Mouse (Mus musculus): ENCODE data around the gene Anp32e. TPM values are rescaled to one million over a fixed set of nuclear protein-coding genes. Genes with fewer than 3 reads are reported as not detected.

Gene Anp32e
- polyA plus RNA-seq, 1 experiment from 2014 or later, result 167 TPM

DNA sequence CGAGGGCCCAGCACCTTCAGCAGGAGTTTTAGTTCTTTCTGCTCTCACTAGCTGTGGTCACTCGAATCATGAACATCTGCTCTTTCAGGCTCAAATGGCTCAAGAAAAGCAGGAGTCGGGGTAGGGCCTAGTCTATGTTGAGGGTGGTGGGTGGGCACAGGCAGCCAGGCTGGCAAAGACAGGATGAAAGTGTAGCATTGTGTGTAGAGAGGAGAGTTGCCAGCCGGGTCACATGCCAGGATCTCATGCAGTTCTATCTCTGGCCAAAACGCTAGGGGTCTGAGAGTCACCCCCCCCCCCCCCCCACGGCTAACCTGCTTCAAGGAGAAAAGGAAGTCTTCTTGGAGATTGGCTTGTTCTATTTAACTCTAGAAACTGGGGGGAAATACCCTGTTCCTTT is 26.4 kb upstream of the Anp32e start:
- Histone ChIP-seq H3K9me3 (replicated peaks; ENCODE audit: control insufficient read depth, low read length) (no peaks in the 10 kb centered on the region), H3K36me3 (ENCODE audit: control insufficient read depth, insufficient read depth, low read length) (no peaks in the 10 kb centered on the region), H3K4me1 (ENCODE audit: control insufficient read depth, insufficient read depth, low read length) (peaks cover 17% of the 10 kb centered on the region), H3K4me2 (ENCODE audit: low read depth, low read length) (no peak overlapping the region), H3K9ac (ENCODE audit: low read length) (no peak overlapping the region), H3K27me3 (ENCODE audit: control insufficient read depth, insufficient read depth, low read length) (no peaks in the 10 kb centered on the region), H3K4me3 (replicated peaks; ENCODE audit: low read length) (no peak overlapping the region), H3K27ac (ENCODE audit: low read length) (no peak overlapping the region)
- WGBS, result 34% methylated on average over 6 of the region's 6 CpGs
- no peak for ATAC-seq (ENCODE audit: insufficient read depth, low FRiP score)

DNA sequence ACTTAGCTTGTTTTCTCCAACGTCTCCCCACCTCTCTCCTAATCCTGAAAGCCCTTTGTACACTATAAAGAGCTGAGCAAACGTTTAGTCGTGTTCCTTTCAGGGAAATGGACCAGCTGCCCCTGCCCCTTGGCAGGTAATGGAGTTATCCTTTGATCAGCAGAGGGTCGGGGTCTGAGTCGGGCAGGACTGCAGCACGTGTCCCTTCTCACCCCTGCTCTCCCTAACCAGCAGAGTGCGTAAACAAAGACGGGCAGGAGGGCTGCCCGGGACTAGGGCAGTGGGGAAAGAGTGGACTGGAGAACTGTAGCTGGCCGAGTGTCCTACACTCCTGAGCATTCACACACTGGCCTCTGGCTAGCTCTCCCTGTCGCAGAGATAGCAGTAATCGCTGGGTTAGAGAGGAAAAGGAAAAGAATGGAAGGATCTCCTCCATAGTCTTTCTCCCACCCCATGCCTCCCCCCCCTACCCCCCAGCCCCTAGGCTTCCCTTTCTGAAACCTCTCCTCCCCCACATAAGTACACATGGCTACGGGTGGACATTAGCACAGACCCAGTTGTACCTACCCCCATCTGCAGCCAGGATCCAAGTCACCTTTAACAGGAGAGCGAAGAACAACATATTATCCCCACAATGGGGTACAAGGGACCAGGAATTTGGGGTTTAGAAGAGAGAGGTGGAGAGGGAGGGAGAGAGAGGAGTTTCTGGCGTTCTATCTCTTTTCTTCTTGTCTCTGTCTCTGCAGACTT is 25.1 kb upstream of the Anp32e start:
- Histone ChIP-seq H3K27me3 (ENCODE audit: control insufficient read depth, insufficient read depth, low read length) (no peaks in the 10 kb centered on the region), H3K9ac (ENCODE audit: low read length) (0 out of 2 replicates have a peak overlapping the region, but pooled peaks have one; percentile 41), H3K9me3 (replicated peaks; ENCODE audit: control insufficient read depth, low read length) (no peaks in the 10 kb centered on the region), H3K27ac (ENCODE audit: low read length) (no peak overlapping the region), H3K4me3 (replicated peaks; ENCODE audit: low read length) (no peak overlapping the region; the same call in 1 of the 2 replicates), H3K4me1 (ENCODE audit: control insufficient read depth, insufficient read depth, low read length) (peaks cover 17% of the 10 kb centered on the region), H3K4me2 (ENCODE audit: low read depth, low read length) (peak overlapping the region; percentile 61), H3K36me3 (ENCODE audit: control insufficient read depth, insufficient read depth, low read length) (no peaks in the 10 kb centered on the region)
- ATAC-seq (ENCODE audit: insufficient read depth, low FRiP score), result 0 out of 2 replicates have a peak, but pooled peaks have one; percentile 23
- WGBS, result 6% methylated on average over 15 of the region's 15 CpGs

DNA sequence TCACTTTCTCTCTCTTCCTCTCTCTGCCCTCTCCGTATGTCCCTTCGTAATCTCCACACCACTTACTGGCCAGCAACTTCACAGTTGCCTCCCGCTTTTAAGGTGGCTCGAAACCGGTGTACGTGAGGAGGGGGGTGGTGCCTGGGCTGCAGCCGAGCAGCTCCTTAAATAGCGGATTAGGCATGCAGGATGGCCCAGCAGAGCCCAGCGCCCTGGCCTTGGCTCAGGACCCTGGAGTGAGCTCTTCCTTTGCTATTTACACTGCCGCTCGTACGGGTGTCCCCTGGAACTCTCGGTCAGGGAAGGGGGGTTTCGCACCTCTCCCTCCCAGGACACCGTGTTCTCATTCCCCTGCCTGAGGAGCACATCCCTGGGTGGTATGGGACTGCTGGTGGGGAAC is 24.5 kb upstream of the Anp32e start, which contains the start of gene Car14:
Car14 (minus strand) TSS at position 124 of the 400 bp plus-strand sequence.
- no peak within 1 kb of the TSS for H3K27ac ChIP-seq (ENCODE audit: low read length)
- peaks cover 17% of the 10 kb centered on the region for H3K4me1 ChIP-seq (ENCODE audit: control insufficient read depth, insufficient read depth, low read length)
- no peaks in the 10 kb centered on the region for H3K9me3 ChIP-seq (replicated peaks; ENCODE audit: control insufficient read depth, low read length)
- peak within 1 kb of the TSS; percentile 39 for H3K4me3 ChIP-seq (replicated peaks; ENCODE audit: low read length)
- H3K9ac ChIP-seq (ENCODE audit: low read length), result peak within 1 kb of the TSS; percentile 50
- WGBS, result 2% methylated on average over 15 of the region's 15 CpGs
- ATAC-seq (ENCODE audit: insufficient read depth, low FRiP score), result peak; percentile 31; the same call in 1 of the 2 replicates
- H3K36me3 ChIP-seq (ENCODE audit: control insufficient read depth, insufficient read depth, low read length), result no peaks in the 10 kb centered on the region
- peak within 1 kb of the TSS; percentile 61 for H3K4me2 ChIP-seq (ENCODE audit: low read depth, low read length)
- H3K27me3 ChIP-seq (ENCODE audit: control insufficient read depth, insufficient read depth, low read length), result no peaks in the 10 kb centered on the region

DNA sequence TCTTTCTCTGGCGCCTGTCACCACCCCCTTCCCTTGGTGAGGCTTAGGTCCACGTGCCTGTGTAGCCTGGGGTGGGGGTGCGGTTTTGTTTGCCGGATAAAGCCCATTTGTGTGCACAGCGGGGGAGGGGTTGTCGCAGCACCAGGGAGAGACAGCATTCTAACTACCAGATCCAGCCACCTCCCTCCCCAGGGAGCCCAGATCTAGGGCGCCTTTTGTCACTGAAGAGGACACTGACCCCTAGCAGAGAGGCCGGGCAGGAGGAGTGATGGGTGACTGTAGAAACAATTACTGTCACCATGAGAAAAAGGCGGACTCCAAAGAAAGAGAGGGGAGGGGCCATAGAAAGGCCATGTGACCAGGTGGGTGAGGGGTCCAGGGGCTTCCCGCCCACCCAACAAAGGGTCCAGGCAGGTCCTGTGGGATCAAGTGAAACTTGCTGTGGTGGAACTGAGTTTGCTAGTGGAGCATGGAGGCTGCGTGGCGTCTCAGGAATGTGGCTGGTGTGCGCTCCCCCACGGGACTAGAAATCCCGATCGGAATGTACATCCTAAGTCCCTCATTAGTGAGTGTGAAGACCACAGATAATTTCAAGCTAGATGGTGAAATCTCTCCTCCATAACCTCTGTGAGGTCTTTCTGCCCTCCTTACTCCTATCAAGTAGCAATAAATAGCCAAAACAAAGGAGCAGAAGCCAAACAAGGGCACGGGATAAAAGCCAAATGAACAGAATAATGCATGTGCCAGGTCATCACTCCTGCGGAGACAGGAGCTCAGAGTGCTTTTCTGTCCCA is 23.7 kb upstream of the Anp32e start:
- ATAC-seq (ENCODE audit: insufficient read depth, low FRiP score), result no peak; the same call in 1 of the 2 replicates
- Histone ChIP-seq H3K4me3 (replicated peaks; ENCODE audit: low read length) (peak overlapping the region; percentile 39), H3K4me2 (ENCODE audit: low read depth, low read length) (peak overlapping the region; percentile 61), H3K4me1 (ENCODE audit: control insufficient read depth, insufficient read depth, low read length) (peaks cover 17% of the 10 kb centered on the region), H3K27me3 (ENCODE audit: control insufficient read depth, insufficient read depth, low read length) (no peaks in the 10 kb centered on the region), H3K27ac (ENCODE audit: low read length) (no peak overlapping the region), H3K9me3 (replicated peaks; ENCODE audit: control insufficient read depth, low read length) (no peaks in the 10 kb centered on the region), H3K36me3 (ENCODE audit: control insufficient read depth, insufficient read depth, low read length) (no peaks in the 10 kb centered on the region), H3K9ac (ENCODE audit: low read length) (peak overlapping the region; percentile 50)
- 1% methylated on average over 18 of the region's 18 CpGs for WGBS

DNA sequence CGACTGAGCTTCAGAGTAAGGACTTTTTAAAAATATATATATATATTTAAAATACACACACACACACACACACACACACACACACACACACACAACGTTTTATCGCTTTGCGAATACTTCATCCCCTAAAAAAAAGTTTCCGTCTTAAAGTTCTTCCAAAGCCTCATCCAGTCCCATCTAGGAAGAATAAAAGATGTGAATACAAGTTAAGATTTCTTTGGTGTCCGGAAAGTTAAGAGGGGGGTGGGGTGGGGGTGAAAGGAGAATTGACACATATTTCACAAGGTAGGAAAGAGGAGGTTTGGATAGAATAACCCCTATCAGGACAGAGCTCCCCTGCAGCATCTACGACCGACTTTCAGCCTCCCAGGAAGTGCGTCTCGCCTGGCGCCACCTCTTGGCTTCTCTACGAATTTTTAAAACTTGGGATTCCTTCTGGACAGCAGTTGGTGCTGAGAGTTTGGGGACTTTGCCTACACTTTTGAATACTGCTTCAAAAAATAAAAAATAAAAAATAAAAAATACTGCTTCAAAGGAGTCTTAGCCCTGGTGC is 23.0 kb upstream of the Anp32e start:
- Histone ChIP-seq H3K9me3 (replicated peaks; ENCODE audit: control insufficient read depth, low read length) (no peaks in the 10 kb centered on the region), H3K4me3 (replicated peaks; ENCODE audit: low read length) (peak overlapping the region; percentile 39), H3K4me2 (ENCODE audit: low read depth, low read length) (peak overlapping the region; percentile 61), H3K27ac (ENCODE audit: low read length) (no peak overlapping the region), H3K36me3 (ENCODE audit: control insufficient read depth, insufficient read depth, low read length) (no peaks in the 10 kb centered on the region), H3K4me1 (ENCODE audit: control insufficient read depth, insufficient read depth, low read length) (peaks cover 17% of the 10 kb centered on the region), H3K27me3 (ENCODE audit: control insufficient read depth, insufficient read depth, low read length) (no peaks in the 10 kb centered on the region), H3K9ac (ENCODE audit: low read length) (no peak overlapping the region)
- 1% methylated on average over 12 of the region's 12 CpGs for WGBS
- 0 out of 2 replicates have a peak, but pooled peaks have one; percentile 35 for ATAC-seq (ENCODE audit: insufficient read depth, low FRiP score)

DNA sequence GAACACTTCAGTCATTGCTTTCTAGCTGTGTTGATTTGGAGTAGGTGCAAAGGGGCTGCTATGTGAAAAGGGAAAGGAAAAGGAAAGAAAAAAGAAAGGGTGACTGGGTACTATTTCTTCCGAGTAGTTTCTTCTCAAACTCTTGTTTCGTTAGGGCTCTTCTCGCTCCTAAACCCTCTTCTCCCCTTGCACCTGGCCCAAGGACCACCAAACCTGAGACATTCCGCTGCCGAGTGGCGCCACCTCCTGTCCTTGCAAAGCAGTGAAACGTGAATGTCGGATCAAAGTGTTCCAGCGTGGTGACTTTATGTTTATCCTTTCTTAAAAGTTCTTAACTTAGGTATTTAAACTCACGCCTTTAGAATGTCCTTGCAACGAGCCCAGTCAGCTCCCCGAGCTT is 22.2 kb upstream of the Anp32e start:
- H3K4me1 ChIP-seq (ENCODE audit: control insufficient read depth, insufficient read depth, low read length), result peaks cover 17% of the 10 kb centered on the region
- H3K36me3 ChIP-seq (ENCODE audit: control insufficient read depth, insufficient read depth, low read length), result no peaks in the 10 kb centered on the region
- no peaks in the 10 kb centered on the region for H3K9me3 ChIP-seq (replicated peaks; ENCODE audit: control insufficient read depth, low read length)
- H3K27me3 ChIP-seq (ENCODE audit: control insufficient read depth, insufficient read depth, low read length), result no peaks in the 10 kb centered on the region
- H3K4me3 ChIP-seq (replicated peaks; ENCODE audit: low read length), result peak overlapping the region; percentile 24
- ATAC-seq (ENCODE audit: insufficient read depth, low FRiP score), result no peak
- H3K4me2 ChIP-seq (ENCODE audit: low read depth, low read length), result peak overlapping the region; percentile 61
- no peak overlapping the region for H3K27ac ChIP-seq (ENCODE audit: low read length)
- WGBS, result under 1% methylated on average over 12 of the region's 12 CpGs
- H3K9ac ChIP-seq (ENCODE audit: low read length), result no peak overlapping the region

DNA sequence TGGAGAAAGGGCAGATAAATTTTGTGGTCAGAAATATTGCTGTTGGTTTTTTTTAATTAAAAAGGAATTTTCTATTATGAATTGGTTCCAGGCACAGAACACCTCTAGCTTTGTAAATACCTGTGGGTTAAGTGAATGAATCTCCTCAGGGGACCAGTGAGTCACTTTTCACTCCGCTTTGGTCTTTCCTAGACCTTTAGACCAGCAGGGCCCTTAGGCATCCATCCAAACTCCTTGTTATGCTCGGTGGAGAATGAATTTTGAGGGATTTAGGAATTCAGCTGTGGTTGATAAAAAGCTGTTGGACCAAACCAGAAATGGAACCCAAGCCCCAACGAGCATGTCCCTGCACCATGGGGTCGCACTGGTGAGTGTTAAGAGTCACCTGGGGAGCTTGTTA is 21.4 kb upstream of the Anp32e start:
- no peaks in the 10 kb centered on the region for H3K9me3 ChIP-seq (replicated peaks; ENCODE audit: control insufficient read depth, low read length)
- WGBS, result 43% methylated on average over 4 of the region's 4 CpGs
- no peak for ATAC-seq (ENCODE audit: insufficient read depth, low FRiP score)

DNA sequence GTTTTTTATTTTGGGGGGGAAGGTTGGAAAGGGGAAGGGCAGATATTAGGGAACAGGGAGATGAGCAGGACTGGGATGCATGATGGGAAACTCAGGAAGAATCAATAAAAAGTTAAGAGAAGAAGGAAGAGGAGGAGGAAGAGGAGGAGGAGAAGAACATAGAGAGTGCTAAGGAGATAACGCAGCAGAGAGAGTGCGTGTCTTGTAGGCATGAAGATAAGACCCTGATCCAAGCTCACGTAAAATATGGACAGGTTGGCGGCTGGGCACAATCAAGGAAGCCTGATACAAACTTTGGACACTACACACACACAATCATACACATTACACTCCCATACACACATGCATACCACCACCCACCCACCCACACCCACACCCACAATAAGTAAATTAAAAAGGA is 14.3 kb upstream of the Anp32e start:
- 90% methylated on average over 4 of the region's 4 CpGs for WGBS
- ATAC-seq (ENCODE audit: insufficient read depth, low FRiP score), result no peak

More for the DNA sequence above, 21.4 kb upstream of the Anp32e start:
- Histone ChIP-seq H3K4me3 (replicated peaks; ENCODE audit: low read length) (no peak overlapping the region), H3K36me3 (ENCODE audit: control insufficient read depth, insufficient read depth, low read length) (no peaks in the 10 kb centered on the region), H3K9ac (ENCODE audit: low read length) (no peak overlapping the region), H3K27ac (ENCODE audit: low read length) (no peak overlapping the region), H3K4me1 (ENCODE audit: control insufficient read depth, insufficient read depth, low read length) (peaks cover 17% of the 10 kb centered on the region), H3K4me2 (ENCODE audit: low read depth, low read length) (no peak overlapping the region), H3K27me3 (ENCODE audit: control insufficient read depth, insufficient read depth, low read length) (no peaks in the 10 kb centered on the region)

DNA sequence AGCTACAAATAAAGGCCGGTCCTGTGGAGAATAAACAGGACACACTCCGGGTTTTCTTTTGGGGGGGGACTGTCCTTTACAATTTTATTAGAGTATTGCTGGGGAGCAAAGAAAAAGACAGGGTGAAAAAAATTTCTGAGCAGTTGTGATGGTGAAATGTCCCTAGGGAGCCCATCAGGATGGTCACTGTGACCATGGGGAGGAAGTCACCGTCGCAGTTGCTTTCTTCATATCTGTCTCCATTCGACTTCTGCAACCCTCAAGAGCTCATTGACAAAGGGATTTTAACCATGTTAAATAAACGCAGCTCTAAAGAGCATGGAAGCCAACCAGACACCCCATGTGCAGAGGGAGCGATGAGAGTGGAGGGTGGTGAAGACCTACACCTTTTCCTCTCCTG is 12.3 kb upstream of the Anp32e start:
- Histone ChIP-seq H3K27ac (ENCODE audit: low read length) (no peak overlapping the region), H3K27me3 (ENCODE audit: control insufficient read depth, insufficient read depth, low read length) (no peaks in the 10 kb centered on the region), H3K4me3 (replicated peaks; ENCODE audit: low read length) (no peak overlapping the region), H3K9ac (ENCODE audit: low read length) (no peak overlapping the region), H3K9me3 (replicated peaks; ENCODE audit: control insufficient read depth, low read length) (no peaks in the 10 kb centered on the region), H3K36me3 (ENCODE audit: control insufficient read depth, insufficient read depth, low read length) (no peaks in the 10 kb centered on the region), H3K4me1 (ENCODE audit: control insufficient read depth, insufficient read depth, low read length) (no peaks in the 10 kb centered on the region), H3K4me2 (ENCODE audit: low read depth, low read length) (no peak overlapping the region)
- ATAC-seq (ENCODE audit: insufficient read depth, low FRiP score), result no peak
- 65% methylated on average over 7 of the region's 7 CpGs for WGBS

More for the DNA sequence above, 14.3 kb upstream of the Anp32e start:
- H3K4me1 ChIP-seq (ENCODE audit: control insufficient read depth, insufficient read depth, low read length), result no peaks in the 10 kb centered on the region
- no peak overlapping the region for H3K27ac ChIP-seq (ENCODE audit: low read length)
- no peak overlapping the region for H3K4me2 ChIP-seq (ENCODE audit: low read depth, low read length)
- no peak overlapping the region for H3K9ac ChIP-seq (ENCODE audit: low read length)
- H3K4me3 ChIP-seq (replicated peaks; ENCODE audit: low read length), result no peak overlapping the region
- no peaks in the 10 kb centered on the region for H3K9me3 ChIP-seq (replicated peaks; ENCODE audit: control insufficient read depth, low read length)
- no peaks in the 10 kb centered on the region for H3K36me3 ChIP-seq (ENCODE audit: control insufficient read depth, insufficient read depth, low read length)
- H3K27me3 ChIP-seq (ENCODE audit: control insufficient read depth, insufficient read depth, low read length), result no peaks in the 10 kb centered on the region

All from stomach, embryonic 16.5 days (tissue).